Mouse (Mus musculus): ENCODE measurements around the gene Cib4. TPM values are rescaled to one million over a fixed set of nuclear protein-coding genes. Genes with fewer than 3 reads are reported as not detected.

Gene Cib4
- polyA plus RNA-seq, 1 experiment from 2014 or later = not detected

GRCm38 (mm10) chr5:30554981-30555380, 9.3 kb upstream of the Cib4 start:
- Histone ChIP-seq H3K4me2 (ENCODE audit: low read depth, low read length) (no peak overlapping the region), H3K27me3 (ENCODE audit: control insufficient read depth, insufficient read depth, low read length) (no peaks in the 10 kb centered on the region), H3K36me3 (ENCODE audit: control insufficient read depth, insufficient read depth, low read length) (no peaks in the 10 kb centered on the region), H3K27ac (ENCODE audit: low read length) (no peak overlapping the region), H3K9ac (ENCODE audit: low read length) (no peak overlapping the region), H3K4me1 (ENCODE audit: control insufficient read depth, insufficient read depth, low read length) (peaks cover 10% of the 10 kb centered on the region), H3K9me3 (replicated peaks; ENCODE audit: control insufficient read depth, low read length) (no peaks in the 10 kb centered on the region), H3K4me3 (replicated peaks; ENCODE audit: low read length) (no peak overlapping the region)
- 66% methylated on average over 8 of the region's 8 CpGs for WGBS
- no peak for ATAC-seq (ENCODE audit: insufficient read depth, low FRiP score)

DNA sequence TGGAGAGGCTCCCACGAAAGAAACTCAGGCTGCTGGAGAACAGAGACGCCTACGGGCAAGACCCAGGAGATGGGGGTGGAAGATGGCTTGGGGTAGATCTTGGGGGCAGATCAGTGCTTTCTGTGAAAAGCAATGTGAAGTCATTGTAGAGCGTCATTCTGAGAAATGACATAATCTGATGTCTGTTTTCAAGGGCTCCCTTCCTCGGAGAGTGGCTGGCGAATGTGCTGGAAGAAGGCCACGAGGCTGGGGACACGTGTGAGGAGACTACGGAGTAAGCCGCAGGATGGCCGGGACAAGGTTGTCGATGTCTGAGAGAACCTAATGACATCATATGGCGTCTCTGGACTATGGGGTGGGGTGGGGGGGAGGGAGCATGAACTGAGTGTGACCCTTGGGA, 8.3 kb upstream of the Cib4 start:
- Histone ChIP-seq H3K4me3 (replicated peaks; ENCODE audit: low read length) (no peak overlapping the region), H3K9ac (ENCODE audit: low read length) (no peak overlapping the region), H3K4me2 (ENCODE audit: low read depth, low read length) (no peak overlapping the region), H3K4me1 (ENCODE audit: control insufficient read depth, insufficient read depth, low read length) (peaks cover 10% of the 10 kb centered on the region), H3K27me3 (ENCODE audit: control insufficient read depth, insufficient read depth, low read length) (no peaks in the 10 kb centered on the region), H3K9me3 (replicated peaks; ENCODE audit: control insufficient read depth, low read length) (no peaks in the 10 kb centered on the region), H3K27ac (ENCODE audit: low read length) (no peak overlapping the region), H3K36me3 (ENCODE audit: control insufficient read depth, insufficient read depth, low read length) (no peaks in the 10 kb centered on the region)
- 87% methylated on average over 13 of the region's 13 CpGs for WGBS
- no peak for ATAC-seq (ENCODE audit: insufficient read depth, low FRiP score)

DNA sequence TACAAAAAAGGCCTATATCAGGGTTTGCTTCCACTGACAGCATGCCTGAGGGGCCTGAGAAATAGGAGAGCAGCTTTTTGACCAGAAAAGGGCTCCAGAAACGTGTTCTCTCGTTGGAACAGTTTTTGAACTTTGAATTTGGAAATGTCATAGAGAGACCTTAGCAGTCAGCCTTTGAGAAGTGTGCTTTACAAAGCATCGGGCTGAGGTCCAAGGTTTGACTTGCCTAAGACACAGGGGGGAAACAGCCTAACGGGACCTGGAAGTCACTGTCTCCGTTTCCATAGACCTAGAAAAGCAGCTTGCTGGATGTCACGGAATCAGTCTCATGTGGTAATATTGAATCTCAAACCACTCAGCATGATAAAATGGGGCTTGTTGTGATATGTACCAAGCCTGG, 6.4 kb upstream of the Cib4 start:
- H3K9me3 ChIP-seq (replicated peaks; ENCODE audit: control insufficient read depth, low read length) = no peaks in the 10 kb centered on the region
- H3K36me3 ChIP-seq (ENCODE audit: control insufficient read depth, insufficient read depth, low read length) = no peaks in the 10 kb centered on the region
- H3K4me2 ChIP-seq (ENCODE audit: low read depth, low read length) = no peak overlapping the region
- ATAC-seq (ENCODE audit: insufficient read depth, low FRiP score) = no peak
- H3K4me1 ChIP-seq (ENCODE audit: control insufficient read depth, insufficient read depth, low read length) = peaks cover 9% of the 10 kb centered on the region
- 72% methylated on average over 6 of the region's 6 CpGs for WGBS
- H3K4me3 ChIP-seq (replicated peaks; ENCODE audit: low read length) = no peak overlapping the region
- no peak overlapping the region for H3K9ac ChIP-seq (ENCODE audit: low read length)
- H3K27me3 ChIP-seq (ENCODE audit: control insufficient read depth, insufficient read depth, low read length) = no peaks in the 10 kb centered on the region
- no peak overlapping the region for H3K27ac ChIP-seq (ENCODE audit: low read length)

- ATAC-seq (ENCODE audit: insufficient read depth, low FRiP score) = no peak
- H3K27ac ChIP-seq (ENCODE audit: low read length) = no peak overlapping the region
- 89% methylated on average over 8 of the region's 8 CpGs for WGBS
- H3K4me1 ChIP-seq (ENCODE audit: control insufficient read depth, insufficient read depth, low read length) = peaks cover 3% of the 10 kb centered on the region; the same call in 1 of the 2 replicates
- no peaks in the 10 kb centered on the region for H3K9me3 ChIP-seq (replicated peaks; ENCODE audit: control insufficient read depth, low read length)
- H3K36me3 ChIP-seq (ENCODE audit: control insufficient read depth, insufficient read depth, low read length) = no peaks in the 10 kb centered on the region
- H3K4me2 ChIP-seq (ENCODE audit: low read depth, low read length) = no peak overlapping the region
- H3K4me3 ChIP-seq (replicated peaks; ENCODE audit: low read length) = no peak overlapping the region
- H3K27me3 ChIP-seq (ENCODE audit: control insufficient read depth, insufficient read depth, low read length) = no peaks in the 10 kb centered on the region
- no peak overlapping the region for H3K9ac ChIP-seq (ENCODE audit: low read length)
These were observed 5.5 kb upstream of the Cib4 start for GRCm38 (mm10) chr5:30551022-30551638.

DNA sequence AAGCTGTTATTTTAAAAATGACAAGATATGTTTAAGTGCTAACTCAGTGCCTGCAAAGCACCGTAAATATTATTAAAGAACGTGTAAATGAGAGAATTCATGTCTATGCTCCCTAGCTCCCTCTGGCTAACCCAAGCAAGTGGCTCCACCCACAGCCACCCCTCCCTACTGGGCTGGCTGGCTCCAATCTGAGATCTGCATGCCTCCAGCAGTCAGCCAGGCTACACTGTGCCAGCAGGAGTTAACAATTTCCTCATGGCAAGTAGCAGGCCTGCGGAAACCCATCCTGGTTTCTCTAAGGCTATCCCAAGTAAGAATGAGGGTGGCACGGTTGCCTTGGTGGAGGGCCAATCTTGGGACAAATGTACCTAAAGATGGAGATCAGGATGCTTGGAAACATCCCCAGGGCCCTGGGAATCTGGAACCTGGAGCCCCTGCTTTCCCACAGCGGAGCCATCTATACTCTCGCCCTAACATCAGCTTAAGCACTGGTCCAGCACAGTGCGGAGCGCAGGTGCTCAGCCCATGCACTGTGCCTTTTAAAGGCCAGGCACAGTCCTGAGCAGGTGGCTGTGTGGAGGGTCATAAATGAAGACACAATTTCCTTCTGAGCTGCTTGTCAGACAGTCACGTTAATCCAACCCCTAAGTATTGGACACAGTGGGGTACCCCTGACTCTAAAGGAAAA, 4.8 kb upstream of the Cib4 start:
- no peak overlapping the region for H3K9ac ChIP-seq (ENCODE audit: low read length)
- no peak overlapping the region for H3K4me3 ChIP-seq (replicated peaks; ENCODE audit: low read length)
- H3K27ac ChIP-seq (ENCODE audit: low read length) = no peak overlapping the region
- H3K4me1 ChIP-seq (ENCODE audit: control insufficient read depth, insufficient read depth, low read length) = no peaks in the 10 kb centered on the region
- 62% methylated on average over 9 of the region's 9 CpGs for WGBS
- ATAC-seq (ENCODE audit: insufficient read depth, low FRiP score) = peak; percentile 75
- no peak overlapping the region for H3K4me2 ChIP-seq (ENCODE audit: low read depth, low read length)
- H3K27me3 ChIP-seq (ENCODE audit: control insufficient read depth, insufficient read depth, low read length) = no peaks in the 10 kb centered on the region
- H3K9me3 ChIP-seq (replicated peaks; ENCODE audit: control insufficient read depth, low read length) = no peaks in the 10 kb centered on the region
- no peaks in the 10 kb centered on the region for H3K36me3 ChIP-seq (ENCODE audit: control insufficient read depth, insufficient read depth, low read length)

GRCm38 (mm10) chr5:30548681-30549080, 3.0 kb upstream of the Cib4 start:
- ATAC-seq (ENCODE audit: insufficient read depth, low FRiP score) = no peak
- Histone ChIP-seq H3K27me3 (ENCODE audit: control insufficient read depth, insufficient read depth, low read length) (no peaks in the 10 kb centered on the region), H3K4me3 (replicated peaks; ENCODE audit: low read length) (no peak overlapping the region), H3K4me1 (ENCODE audit: control insufficient read depth, insufficient read depth, low read length) (no peaks in the 10 kb centered on the region), H3K27ac (ENCODE audit: low read length) (no peak overlapping the region), H3K36me3 (ENCODE audit: control insufficient read depth, insufficient read depth, low read length) (no peaks in the 10 kb centered on the region), H3K4me2 (ENCODE audit: low read depth, low read length) (no peak overlapping the region), H3K9ac (ENCODE audit: low read length) (no peak overlapping the region), H3K9me3 (replicated peaks; ENCODE audit: control insufficient read depth, low read length) (no peaks in the 10 kb centered on the region)
- WGBS = 67% methylated on average over 2 of the region's 2 CpGs

DNA sequence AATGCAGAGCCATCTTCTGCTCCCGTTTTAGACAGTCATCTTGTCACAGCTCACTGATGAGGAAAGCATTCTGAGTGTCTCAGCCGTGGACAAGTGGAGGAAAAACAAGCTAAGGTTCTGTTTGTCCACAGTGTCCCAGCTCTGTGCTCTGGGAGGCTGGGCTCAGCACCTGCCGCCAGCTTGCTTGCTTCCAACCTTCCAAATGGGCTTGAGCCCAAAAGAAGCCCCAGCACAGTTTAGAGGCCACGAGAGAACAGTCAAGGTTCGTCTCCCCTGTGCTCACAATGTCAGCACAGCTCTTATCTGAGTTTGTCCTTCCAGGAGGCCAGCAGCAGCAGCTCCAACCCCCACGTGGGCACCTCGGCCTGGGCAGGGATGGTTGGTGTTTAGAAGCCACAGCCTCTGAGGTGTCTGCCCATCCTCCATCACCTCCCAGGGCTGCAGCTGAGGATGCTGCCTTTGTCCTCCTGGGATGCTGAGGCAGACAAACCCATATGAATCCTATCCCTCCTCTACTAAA, 9.5 kb downstream of the Cib4 start:
- Histone ChIP-seq H3K27ac (ENCODE audit: low read length) (no peak overlapping the region), H3K4me2 (ENCODE audit: low read depth, low read length) (no peak overlapping the region), H3K4me3 (replicated peaks; ENCODE audit: low read length) (no peak overlapping the region), H3K9me3 (replicated peaks; ENCODE audit: control insufficient read depth, low read length) (no peaks in the 10 kb centered on the region), H3K9ac (ENCODE audit: low read length) (no peak overlapping the region), H3K27me3 (ENCODE audit: control insufficient read depth, insufficient read depth, low read length) (no peaks in the 10 kb centered on the region), H3K36me3 (ENCODE audit: control insufficient read depth, insufficient read depth, low read length) (no peaks in the 10 kb centered on the region), H3K4me1 (ENCODE audit: control insufficient read depth, insufficient read depth, low read length) (no peaks in the 10 kb centered on the region)
- WGBS = 39% methylated on average over 7 of the region's 7 CpGs
- no peak for ATAC-seq (ENCODE audit: insufficient read depth, low FRiP score)

DNA sequence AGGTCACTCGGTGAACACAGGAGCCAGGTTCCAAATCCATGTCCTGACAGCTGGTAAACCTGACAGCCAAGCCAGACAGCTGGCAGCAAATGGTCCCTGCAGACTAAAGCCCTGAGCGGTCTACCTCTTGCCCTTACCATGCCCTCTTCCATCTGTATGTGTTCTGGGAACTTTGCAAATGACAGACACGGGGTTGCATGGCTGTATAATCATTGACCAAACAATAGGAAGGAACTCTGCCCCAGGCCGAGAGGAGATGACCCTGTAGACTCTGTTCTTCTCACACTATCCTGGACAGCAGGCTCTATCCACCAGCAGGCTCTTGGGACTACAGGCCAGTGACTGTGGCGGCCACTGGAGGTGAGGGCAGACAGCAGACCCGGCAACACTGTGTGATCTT, 11.0 kb downstream of the Cib4 start:
- 71% methylated on average over 6 of the region's 6 CpGs for WGBS
- ATAC-seq (ENCODE audit: insufficient read depth, low FRiP score) = no peak
- H3K4me2 ChIP-seq (ENCODE audit: low read depth, low read length) = no peak overlapping the region

GRCm38 (mm10) chr5:30528906-30529305, 16.7 kb downstream of the Cib4 start:
- H3K36me3 ChIP-seq (ENCODE audit: control insufficient read depth, insufficient read depth, low read length) = no peaks in the 10 kb centered on the region
- H3K27ac ChIP-seq (ENCODE audit: low read length) = no peak overlapping the region
- H3K27me3 ChIP-seq (ENCODE audit: control insufficient read depth, insufficient read depth, low read length) = peaks cover 3% of the 10 kb centered on the region; the same call in 1 of the 2 replicates
- H3K9me3 ChIP-seq (replicated peaks; ENCODE audit: control insufficient read depth, low read length) = no peaks in the 10 kb centered on the region
- no peak for ATAC-seq (ENCODE audit: insufficient read depth, low FRiP score)
- H3K4me1 ChIP-seq (ENCODE audit: control insufficient read depth, insufficient read depth, low read length) = peaks cover 13% of the 10 kb centered on the region
- no peak overlapping the region for H3K4me3 ChIP-seq (replicated peaks; ENCODE audit: low read length)
- 43% methylated on average over 4 of the region's 4 CpGs for WGBS
- H3K9ac ChIP-seq (ENCODE audit: low read length) = no peak overlapping the region
- no peak overlapping the region for H3K4me2 ChIP-seq (ENCODE audit: low read depth, low read length)

More for the DNA sequence above, 11.0 kb downstream of the Cib4 start:
- H3K9me3 ChIP-seq (replicated peaks; ENCODE audit: control insufficient read depth, low read length) = no peaks in the 10 kb centered on the region
- no peak overlapping the region for H3K9ac ChIP-seq (ENCODE audit: low read length)
- no peaks in the 10 kb centered on the region for H3K27me3 ChIP-seq (ENCODE audit: control insufficient read depth, insufficient read depth, low read length)
- no peaks in the 10 kb centered on the region for H3K36me3 ChIP-seq (ENCODE audit: control insufficient read depth, insufficient read depth, low read length)
- no peak overlapping the region for H3K4me3 ChIP-seq (replicated peaks; ENCODE audit: low read length)
- H3K27ac ChIP-seq (ENCODE audit: low read length) = no peak overlapping the region
- no peaks in the 10 kb centered on the region for H3K4me1 ChIP-seq (ENCODE audit: control insufficient read depth, insufficient read depth, low read length)

All from stomach, embryonic 16.5 days (tissue).